Mouse (Mus musculus) gastrocnemius, postnatal 14 days (tissue): ENCODE data around the gene Aldh16a1. TPM values are rescaled to one million over a fixed set of nuclear protein-coding genes. Genes with fewer than 3 reads are reported as not detected.
"Not testable (repeated sequence)": the region's sequence is repeated elsewhere in the genome, so short reads cannot be mapped to it uniquely, and the experiment has no call there.

Source experiments
- DNase-seq: peaks from one replicate; pipeline ENCODE4 v3.0.0; 2021; ENCODE audit warnings: mixed read lengths
- intact Hi-C: fragments of 180-260 bp; cut with DNase I; formaldehyde crosslinking; loops from one replicate; pipeline ENCODE4 v1.15.1; 2025; ENCODE audit warnings: low total_unique reads
- total RNA-seq, 2 experiments: library from RNA; stranded (reverse); gene quantifications; 2 replicates each; pipeline ENCODE4 v1.2.3; 2021

The Aldh16a1 gene
- total RNA-seq, 2 experiments from 2014 or later: 21.4 to 23.2 TPM

- no peak for DNase-seq
- intact Hi-C loops: no loop called here
Measured at GRCm38 (mm10) chr7:45181540-45181939, 27.2 kb upstream of the Aldh16a1 start.

GRCm38 (mm10) chr7:45180896-45181477 lies 26.6 kb upstream of the Aldh16a1 start, which contains the start of gene Pth2:
Gene Pth2, plus strand, starts transcription at chr7:45180995.
- no peak for DNase-seq
- intact Hi-C loops: no loop called here

- intact Hi-C loops: no loop called here
- no peak for DNase-seq
Measured at GRCm38 (mm10) chr7:45179469-45179868, 25.1 kb upstream of the Aldh16a1 start, which contains the start of gene Gfy. Gene Gfy, minus strand, starts transcription at chr7:45179569.

- intact Hi-C loops: no loop called here
- DNase-seq: no peak
Measured at GRCm38 (mm10) chr7:45178550-45178949, 24.2 kb upstream of the Aldh16a1 start.

GRCm38 (mm10) chr7:45176356-45176755 lies 22.0 kb upstream of the Aldh16a1 start:
- intact Hi-C loops: no loop called here

GRCm38 (mm10) chr7:45175929-45176328 lies 21.5 kb upstream of the Aldh16a1 start:
- DNase-seq: no peak
- intact Hi-C loops: no loop called here

More at GRCm38 (mm10) chr7:45176356-45176755, 22.0 kb upstream of the Aldh16a1 start:
- no peak for DNase-seq

- DNase-seq: no peak
- intact Hi-C loops: no loop called here
Measured at GRCm38 (mm10) chr7:45175398-45175797, 21.0 kb upstream of the Aldh16a1 start.

GRCm38 (mm10) chr7:45174567-45175280 lies 20.3 kb upstream of the Aldh16a1 start:
- DNase-seq: no peak
- intact Hi-C loops: no loop called here

- DNase-seq, intact Hi-C loops: not testable (repeated sequence)
Measured at GRCm38 (mm10) chr7:45173772-45174171, 19.4 kb upstream of the Aldh16a1 start.

- DNase-seq: no peak
- intact Hi-C loops: no loop called here
Measured at GRCm38 (mm10) chr7:45172974-45173373, 18.6 kb upstream of the Aldh16a1 start.

- intact Hi-C loops: no loop called here
Measured at GRCm38 (mm10) chr7:45169495-45169894, 15.1 kb upstream of the Aldh16a1 start.

GRCm38 (mm10) chr7:45168656-45169055 lies 14.3 kb upstream of the Aldh16a1 start:
- DNase-seq: no peak
- intact Hi-C loops: no loop called here

More at GRCm38 (mm10) chr7:45169495-45169894, 15.1 kb upstream of the Aldh16a1 start:
- DNase-seq: no peak

GRCm38 (mm10) chr7:45167761-45168445 lies 13.5 kb upstream of the Aldh16a1 start:
- intact Hi-C loops: no loop called here
- DNase-seq: no peak

- no peak for DNase-seq
- intact Hi-C loops: no loop called here
Measured at GRCm38 (mm10) chr7:45166950-45167401, 12.6 kb upstream of the Aldh16a1 start.

- intact Hi-C loops: no loop called here
- no peak for DNase-seq
Measured at GRCm38 (mm10) chr7:45165701-45166100, 11.3 kb upstream of the Aldh16a1 start.

- intact Hi-C loops: no loop called here
- DNase-seq: no peak
Measured at GRCm38 (mm10) chr7:45164833-45165232, 10.4 kb upstream of the Aldh16a1 start.

- intact Hi-C loops: no loop called here
- no peak for DNase-seq
Measured at GRCm38 (mm10) chr7:45163735-45164490, 9.5 kb upstream of the Aldh16a1 start, which contains the start of gene Slc17a7. Gene Slc17a7, plus strand, starts transcription at chr7:45163949.

- intact Hi-C loops: no loop called here
- no peak for DNase-seq
Measured at GRCm38 (mm10) chr7:45162996-45163615, 8.7 kb upstream of the Aldh16a1 start.

GRCm38 (mm10) chr7:45162551-45162950 lies 8.2 kb upstream of the Aldh16a1 start:
- intact Hi-C loops: no loop called here
- DNase-seq: no peak
